Mouse (Mus musculus) ES-E14 (cell line): ENCODE data around the gene Elmo1. TPM values are rescaled to one million over a fixed set of nuclear protein-coding genes. Genes with fewer than 3 reads are reported as not detected.

Source experiments
- DNase-seq: peaks from one replicate; pipeline ENCODE4 v3.0.0-alpha.2; 2013; ENCODE audit warnings: low read depth, low spot score
- H3K27ac ChIP-seq: 2 replicates; pipeline ENCODE4 v1.5.1; 2012; ENCODE audit warnings: low read depth, mild to moderate bottlenecking, low read length, moderate library complexity, mixed read lengths; ENCODE audit not compliant: poor library complexity, insufficient read depth, severe bottlenecking
- H3K36me3 ChIP-seq: 2 replicates; pipeline ENCODE4 v1.6.1; 2012; ENCODE audit warnings: mild to moderate bottlenecking, low read length, moderate library complexity, mixed read lengths; ENCODE audit not compliant: control insufficient read depth, poor library complexity, insufficient read depth, severe bottlenecking
- H3K4me1 ChIP-seq, 2 experiments: fragments of 150-350 bp in 1 of 2; sonication (generic) in 1 of 2; 2 replicates each; pipeline ENCODE4 v1.6.1; 2012; ENCODE audit warnings: low read length in 2 of 2, mild to moderate bottlenecking in 1 of 2, mixed read lengths in 1 of 2; ENCODE audit not compliant: control insufficient read depth in 2 of 2, insufficient read depth in 2 of 2, poor library complexity in 1 of 2
- H3K4me3 ChIP-seq, 2 experiments: fragments of 150-350 bp in 1 of 2; sonication (generic) in 1 of 2; 2 replicates each; pipeline ENCODE4 v1.5.1; 2012; ENCODE audit warnings: low read length in 2 of 2, low read depth in 1 of 2, mild to moderate bottlenecking in 1 of 2, mixed read lengths in 1 of 2; ENCODE audit not compliant: insufficient read depth in 1 of 2, poor library complexity in 1 of 2, severe bottlenecking in 1 of 2
- H3K9ac ChIP-seq: 2 replicates; pipeline ENCODE4 v1.6.1; 2012; ENCODE audit warnings: low read depth, mild to moderate bottlenecking, low read length, mixed read lengths; ENCODE audit not compliant: poor library complexity, insufficient read depth, severe bottlenecking
- H3K9me3 ChIP-seq: fragments of 150-350 bp; sonication (generic); 2 replicates; pipeline ENCODE4 v1.6.1; 2012; ENCODE audit warnings: low read depth, mild to moderate bottlenecking, low read length; ENCODE audit not compliant: control insufficient read depth, insufficient read depth
- CHD2 ChIP-seq: IDR thresholded peaks from 2 replicates; pipeline ENCODE4 v1.6.1; 2014; ENCODE audit warnings: mild to moderate bottlenecking, low read depth, low read length, inconsistent platforms
- HCFC1 ChIP-seq: IDR thresholded peaks from 2 replicates; pipeline ENCODE4 v1.6.1; 2012; ENCODE audit warnings: low read length, inconsistent platforms, borderline replicate concordance; ENCODE audit not compliant: insufficient read depth
- MAFK ChIP-seq: IDR thresholded peaks from 2 replicates; pipeline ENCODE4 v1.6.1; 2014; ENCODE audit warnings: mild to moderate bottlenecking, low read depth, low read length, inconsistent platforms; ENCODE audit not compliant: insufficient read depth
- ZC3H11A ChIP-seq: IDR thresholded peaks from 2 replicates; pipeline ENCODE4 v1.6.1; 2012; ENCODE audit warnings: low read depth, mild to moderate bottlenecking, inconsistent platforms, low read length, borderline replicate concordance
- ZNF384 ChIP-seq: IDR thresholded peaks from 2 replicates; pipeline ENCODE4 v1.6.1; 2012; ENCODE audit warnings: low read depth, low read length, inconsistent platforms
- in situ Hi-C, 2 experiments: fragments of 600-800 bp; cut with MboI; formaldehyde crosslinking; loops; one replicate each; pipeline ENCODE4 v1.15.1; 2025; ENCODE audit warnings: low sequenced_read_pairs in 2 of 2, inconsistent platforms in 1 of 2; ENCODE audit not compliant: unreplicated experiment in 2 of 2
- total RNA-seq: library from RNA; depleted of rRNA; stranded (reverse); fragments of 300-350 nt; gene quantifications from 2 replicates; pipeline ENCODE4 v1.2.3, GENCODE M21; 2012

Gene Elmo1
- total RNA-seq, 1 experiment, result 3.7 TPM

DNA sequence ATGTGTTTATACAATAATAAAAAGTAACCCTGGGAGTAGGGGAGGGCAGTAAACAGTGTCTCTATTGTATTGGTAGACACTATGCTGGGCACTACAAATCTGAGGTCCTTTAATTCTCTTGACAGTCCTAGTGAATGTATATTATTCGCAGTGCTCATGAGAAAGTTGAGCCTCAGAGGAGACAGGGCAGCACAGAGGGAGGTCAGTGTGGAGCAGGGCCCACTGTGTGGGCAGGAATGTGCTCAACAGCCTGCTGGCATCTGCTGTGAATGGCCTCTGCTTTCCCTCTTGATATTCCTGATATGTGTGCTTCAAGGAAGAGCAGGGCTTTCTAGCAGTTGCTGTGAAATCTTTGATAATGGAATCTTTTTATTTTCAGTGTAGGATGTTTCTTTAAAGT lies 52.2 kb downstream of the Elmo1 start:
- TF ChIP-seq ZNF384 (no peak), MAFK (no peak), ZC3H11A (no peak), CHD2 (no peak), HCFC1 (no peak)
- Histone ChIP-seq H3K4me3 (no peak overlapping the region), H3K9me3 (no peaks in the 10 kb centered on the region), H3K4me1 (peaks cover 0 to 1% of the 10 kb centered on the region in 2 experiments; a peak in 1 of 4 replicates), H3K9ac (no peak overlapping the region), H3K36me3 (no peaks in the 10 kb centered on the region), H3K27ac (no peak overlapping the region)
- DNase-seq, result no peak
- in situ Hi-C loops, result no loop called here

DNA sequence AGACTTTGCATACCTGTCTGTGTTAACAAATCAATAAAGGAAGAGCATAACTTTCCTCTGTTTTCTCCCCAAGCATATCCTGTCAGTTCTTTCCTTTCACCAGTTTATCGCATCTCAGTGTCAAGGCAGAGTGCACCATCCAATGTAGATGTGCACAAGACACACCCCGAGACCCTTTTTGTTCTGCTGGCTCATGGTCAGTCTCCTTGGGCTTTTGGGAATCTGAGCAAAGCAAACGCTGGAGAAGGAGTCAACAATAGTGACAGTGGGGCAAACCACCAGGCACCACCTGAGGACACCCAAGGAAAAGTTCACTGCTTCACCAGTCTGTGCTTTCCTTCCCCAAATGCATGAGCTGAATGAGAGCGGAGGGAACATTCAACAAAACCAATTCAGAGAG lies 56.5 kb downstream of the Elmo1 start:
- no peaks in the 10 kb centered on the region for H3K9me3 ChIP-seq
- H3K36me3 ChIP-seq, result no peaks in the 10 kb centered on the region
- no peak for DNase-seq
- TF ChIP-seq CHD2 (no peak), ZNF384 (no peak), MAFK (no peak), HCFC1 (no peak), ZC3H11A (no peak)
- no peaks in the 10 kb centered on the region for H3K4me1 ChIP-seq
- H3K9ac ChIP-seq, result no peak overlapping the region
- no peak overlapping the region for H3K27ac ChIP-seq
- no peak overlapping the region for H3K4me3 ChIP-seq
- in situ Hi-C loops, result no loop called here

DNA sequence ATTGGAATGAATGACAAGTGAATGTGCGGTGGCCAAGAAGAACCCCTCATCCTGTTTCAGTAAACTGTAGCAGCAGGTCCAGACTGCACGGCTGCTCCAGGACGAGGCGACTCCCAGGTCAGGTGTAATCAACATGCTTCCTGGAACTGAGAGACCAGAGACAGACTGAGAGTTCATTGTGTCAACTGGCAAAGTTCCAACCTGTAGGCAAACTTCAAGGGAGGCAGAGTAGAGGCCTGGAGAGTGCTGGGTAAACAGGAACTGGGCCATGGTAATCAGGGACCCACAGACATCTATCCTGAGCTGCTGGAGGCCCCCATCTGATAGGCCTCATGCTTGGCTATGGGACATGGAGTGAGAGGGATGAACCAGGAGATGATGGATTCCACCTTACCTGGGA lies 57.3 kb downstream of the Elmo1 start:
- H3K4me1 ChIP-seq, result no peaks in the 10 kb centered on the region
- H3K9me3 ChIP-seq, result no peaks in the 10 kb centered on the region
- no peak overlapping the region for H3K27ac ChIP-seq
- no peak overlapping the region for H3K4me3 ChIP-seq
- in situ Hi-C loops, result no loop called here
- TF ChIP-seq CHD2, result no peak
- no peak for TF ChIP-seq MAFK
- TF ChIP-seq HCFC1, result no peak
- no peak for TF ChIP-seq ZNF384
- TF ChIP-seq ZC3H11A, result no peak
- no peaks in the 10 kb centered on the region for H3K36me3 ChIP-seq
- no peak overlapping the region for H3K9ac ChIP-seq
- DNase-seq, result no peak

DNA sequence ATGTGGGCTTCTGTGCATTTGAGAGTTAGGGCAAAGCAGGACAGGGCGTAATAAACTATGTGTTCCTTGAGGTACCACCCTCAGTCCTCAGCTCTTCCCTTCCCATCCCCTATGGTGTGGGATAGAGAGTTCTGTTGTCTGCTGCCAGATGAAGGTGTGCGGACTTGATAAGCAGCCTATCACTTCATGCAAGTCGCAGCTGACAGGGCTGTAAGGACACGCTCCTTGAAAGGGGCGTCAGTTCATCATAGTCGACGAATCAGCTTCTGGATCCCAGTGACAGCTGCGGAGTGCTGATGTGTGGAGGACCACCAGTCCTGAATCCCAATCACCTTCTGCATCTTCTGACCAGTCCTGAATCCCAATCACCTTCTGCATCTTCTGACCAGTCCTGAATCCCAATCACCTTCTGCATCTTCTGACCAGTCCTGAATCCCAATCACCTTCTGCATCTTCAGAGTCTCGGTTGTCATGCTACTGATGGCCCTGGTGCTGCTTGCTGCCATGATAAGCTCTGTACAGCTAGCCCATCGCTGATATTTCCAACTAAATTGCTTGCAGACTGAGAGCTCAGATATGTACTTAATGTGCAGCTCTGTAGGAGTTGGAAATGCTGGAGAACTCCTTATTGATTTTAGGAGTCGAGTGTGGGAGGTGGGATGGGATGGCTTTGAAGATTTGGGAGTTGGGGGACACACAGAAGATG lies 59.9 kb downstream of the Elmo1 start:
- Histone ChIP-seq H3K27ac (no peak overlapping the region), H3K36me3 (no peaks in the 10 kb centered on the region), H3K4me3 (no peak overlapping the region), H3K9me3 (no peaks in the 10 kb centered on the region), H3K9ac (no peak overlapping the region), H3K4me1 (no peaks in the 10 kb centered on the region)
- DNase-seq, result no peak
- TF ChIP-seq MAFK (no peak), CHD2 (no peak), HCFC1 (no peak), ZNF384 (no peak), ZC3H11A (no peak)
- in situ Hi-C loops, result no loop called here
